Mouse (Mus musculus) bone marrow, adult 2 months (tissue): ENCODE measurements around the gene Fkbp8. TPM values are rescaled to one million over a fixed set of nuclear protein-coding genes. Genes with fewer than 3 reads are reported as not detected.
"Not testable (repeated sequence)": the region's sequence is repeated elsewhere in the genome, so short reads cannot be mapped to it uniquely, and the experiment has no call there.

Experiments used
- H3K27ac ChIP-seq: fragments of 200-500 bp; 2 replicates; pipeline ENCODE4 v1.5.1; 2012; ENCODE audit warnings: low read depth, mild to moderate bottlenecking, control low read depth, inconsistent platforms, low read length; ENCODE audit not compliant: control insufficient read depth, poor library complexity, insufficient read depth
- H3K4me1 ChIP-seq: fragments of 200-500 bp; 2 replicates; pipeline ENCODE4 v1.6.1; 2011; ENCODE audit warnings: low read length; ENCODE audit not compliant: control insufficient read depth, insufficient read depth
- H3K4me3 ChIP-seq: fragments of 200-500 bp; replicated peaks from 2 replicates; pipeline ENCODE3; 2011; ENCODE audit warnings: mild to moderate bottlenecking, low read depth, low read length, control low read depth; ENCODE audit not compliant: control insufficient read depth
- CTCF ChIP-seq: fragments of 200-500 bp; IDR thresholded peaks from 2 replicates; pipeline ENCODE4 v1.5.1; 2011; ENCODE audit warnings: low read length, control low read depth; ENCODE audit not compliant: control insufficient read depth, insufficient read depth
- POLR2A ChIP-seq: fragments of 200-500 bp; IDR thresholded peaks from 2 replicates; pipeline ENCODE4 v1.6.1; 2011; ENCODE audit warnings: low read depth, mild to moderate bottlenecking, control low read depth, low read length, borderline replicate concordance; ENCODE audit not compliant: control insufficient read depth
- WGBS: fragments of 180-500 bp; shearing (Covaris S2); methylation state at CpG from one replicate; pipeline ENCODE4 v1.1.7; 2018; 5-methylcytosine and 5-hydroxymethylcytosine counted together
- polyA plus RNA-seq: library from polyadenylated mRNA; stranded (reverse); fragments of >200 nt; gene quantifications from 2 replicates; pipeline ENCODE4 v1.2.4, GENCODE M21; 2011; ENCODE audit warnings: low replicate concordance; ENCODE audit not compliant: missing spikeins, insufficient read depth, insufficient read length

Fkbp8 gene
- polyA plus RNA-seq, 1 experiment = 181 TPM

- WGBS = 50% methylated on average over 32 of the region's 32 CpGs
These were observed 21.7 kb upstream of the Fkbp8 start for GRCm38 (mm10) chr8:70505698-70506327.

GRCm38 (mm10) chr8:70506328-70507026 is 21.0 kb upstream of the Fkbp8 start, which contains the start of gene Rex1bd:
Rex1bd (minus strand) TSS chr8:70506752.
- H3K4me1 ChIP-seq = peaks cover 10% of the 10 kb centered on the region
- 5% methylated on average over 40 of the region's 40 CpGs for WGBS
- TF ChIP-seq POLR2A (peak; percentile 63; the same call in 1 of the 2 replicates), CTCF (peak; percentile 75)
- peak within 1 kb of the TSS; percentile 67 for H3K27ac ChIP-seq
- H3K4me3 ChIP-seq = peak within 1 kb of the TSS; percentile 72

More at GRCm38 (mm10) chr8:70505698-70506327, 21.7 kb upstream of the Fkbp8 start:
- Histone ChIP-seq H3K4me3 (peak overlapping the region; percentile 72), H3K27ac (peak overlapping the region; percentile 67), H3K4me1 (peaks cover 10% of the 10 kb centered on the region)
- no peak for TF ChIP-seq CTCF
- 0 out of 2 replicates have a peak, but pooled peaks have one; percentile 22 for TF ChIP-seq POLR2A

GRCm38 (mm10) chr8:70507027-70507393 is 20.5 kb upstream of the Fkbp8 start:
- Histone ChIP-seq H3K27ac (no peak overlapping the region), H3K4me1 (peaks cover 10% of the 10 kb centered on the region), H3K4me3 (no peak overlapping the region)
- 82% methylated on average over 5 of the region's 5 CpGs for WGBS
- TF ChIP-seq POLR2A = no peak
- TF ChIP-seq CTCF = no peak

- Histone ChIP-seq H3K27ac (peak overlapping the region; percentile 87), H3K4me3 (peak overlapping the region; percentile 72), H3K4me1 (peaks cover 9% of the 10 kb centered on the region)
- TF ChIP-seq CTCF (no peak), POLR2A (no peak)
- WGBS = 10% methylated on average over 25 of the region's 25 CpGs
These were observed 18.1 kb upstream of the Fkbp8 start for GRCm38 (mm10) chr8:70509281-70509952.

- Histone ChIP-seq H3K4me1 (peaks cover 9% of the 10 kb centered on the region), H3K4me3 (peak within 1 kb of the TSS; percentile 72), H3K27ac (peak within 1 kb of the TSS; percentile 87)
- WGBS = under 1% methylated on average over 74 of the region's 74 CpGs
- no peak for TF ChIP-seq CTCF
- peak; percentile 76; the same call in 1 of the 2 replicates for TF ChIP-seq POLR2A
These were observed 17.2 kb upstream of the Fkbp8 start, which contains the start of gene Uba52 for GRCm38 (mm10) chr8:70510228-70510915. Uba52 (minus strand) TSS chr8:70510801.

- not testable (repeated sequence) for H3K4me1 ChIP-seq
- H3K4me3 ChIP-seq = peak overlapping the region; percentile 72
- WGBS = 44% methylated on average over 6 of the region's 6 CpGs
- peak overlapping the region; percentile 87; the same call in 1 of the 2 replicates for H3K27ac ChIP-seq
These were observed 16.4 kb upstream of the Fkbp8 start for GRCm38 (mm10) chr8:70511174-70511573.

- 82% methylated on average over 2 of the region's 2 CpGs for WGBS
- Histone ChIP-seq H3K4me3 (no peak overlapping the region), H3K4me1 (peaks cover 5% of the 10 kb centered on the region), H3K27ac (no peak overlapping the region)
- no peak for TF ChIP-seq CTCF
- no peak for TF ChIP-seq POLR2A
These were observed 15.8 kb upstream of the Fkbp8 start for GRCm38 (mm10) chr8:70511770-70512169.
